Mouse (Mus musculus) kidney, postnatal 36 days (tissue): ENCODE measurements around the gene Tmem268.

Experiments
- DNase-seq, 2 experiments: peaks; one replicate each; pipeline ENCODE4 v3.0.0; 2021 to 2022; ENCODE audit warnings: mixed read lengths in 2 of 2

Tmem268 gene

DNA sequence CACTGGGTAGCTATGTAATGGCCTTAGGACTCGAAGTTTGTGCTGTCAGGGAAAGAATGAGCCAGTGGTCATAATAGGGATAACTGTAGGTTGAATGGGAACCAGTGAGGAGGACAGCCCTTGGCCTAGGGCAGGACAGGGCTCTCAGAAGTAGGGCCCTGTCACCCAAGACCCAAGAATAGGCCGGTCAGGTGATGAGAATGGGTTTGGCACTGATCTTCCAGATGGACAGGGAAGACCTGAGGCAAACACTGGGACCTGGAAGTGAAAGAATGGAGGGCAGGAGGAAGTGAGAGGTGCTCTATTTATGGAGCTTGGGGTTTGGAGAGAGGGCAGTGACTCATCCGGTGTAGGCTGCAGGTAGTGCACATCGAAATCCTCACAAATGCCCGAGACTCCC is 1.9 kb upstream of the Tmem268 start:
- no peak for DNase-seq

DNA sequence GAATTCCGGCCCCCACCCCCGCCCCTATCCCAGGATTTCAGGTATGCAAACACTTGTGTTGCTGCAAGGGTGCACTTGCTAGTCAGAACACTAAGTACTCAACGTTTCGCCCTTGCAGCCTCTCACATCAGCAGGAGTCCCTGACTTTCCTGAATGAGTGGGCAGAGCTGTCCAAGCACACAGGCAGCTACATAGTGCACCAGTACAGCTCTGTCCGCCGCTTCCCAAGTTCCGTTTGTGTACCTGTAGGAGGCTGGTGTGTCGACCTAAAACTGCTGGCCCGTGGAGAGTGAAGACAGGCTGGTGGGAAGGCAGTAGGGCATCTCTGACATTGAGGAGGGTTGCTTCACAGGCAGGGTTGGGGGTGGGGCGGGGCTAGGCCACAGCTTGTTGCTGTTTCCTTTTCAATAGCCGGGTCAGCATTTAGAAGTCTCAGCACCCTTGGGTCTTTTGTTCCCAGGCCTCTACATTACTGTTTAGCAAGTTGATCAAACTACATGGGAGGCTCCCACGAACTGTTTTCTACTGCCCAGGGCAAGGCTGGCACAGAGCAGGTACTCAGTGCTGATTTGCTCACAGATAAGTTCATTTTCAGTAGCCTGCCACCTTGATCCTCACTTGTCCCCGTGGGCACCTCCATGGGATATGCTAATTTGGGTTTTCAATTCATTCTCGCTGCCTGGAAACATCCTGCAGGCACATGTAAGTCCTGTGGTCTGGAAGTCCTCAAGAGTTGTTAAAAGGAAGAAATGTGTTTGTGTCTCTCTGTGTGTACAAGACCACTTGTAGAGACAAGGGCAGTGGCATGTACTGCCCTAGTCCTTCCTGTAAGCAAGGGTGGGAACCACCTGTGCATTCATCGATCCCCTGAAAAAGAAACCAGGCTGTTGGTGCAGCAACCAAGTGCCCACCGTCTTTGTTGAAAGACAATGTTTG is 1.2 kb upstream of the Tmem268 start:
- peak; percentile 50 to 62 for DNase-seq

DNA sequence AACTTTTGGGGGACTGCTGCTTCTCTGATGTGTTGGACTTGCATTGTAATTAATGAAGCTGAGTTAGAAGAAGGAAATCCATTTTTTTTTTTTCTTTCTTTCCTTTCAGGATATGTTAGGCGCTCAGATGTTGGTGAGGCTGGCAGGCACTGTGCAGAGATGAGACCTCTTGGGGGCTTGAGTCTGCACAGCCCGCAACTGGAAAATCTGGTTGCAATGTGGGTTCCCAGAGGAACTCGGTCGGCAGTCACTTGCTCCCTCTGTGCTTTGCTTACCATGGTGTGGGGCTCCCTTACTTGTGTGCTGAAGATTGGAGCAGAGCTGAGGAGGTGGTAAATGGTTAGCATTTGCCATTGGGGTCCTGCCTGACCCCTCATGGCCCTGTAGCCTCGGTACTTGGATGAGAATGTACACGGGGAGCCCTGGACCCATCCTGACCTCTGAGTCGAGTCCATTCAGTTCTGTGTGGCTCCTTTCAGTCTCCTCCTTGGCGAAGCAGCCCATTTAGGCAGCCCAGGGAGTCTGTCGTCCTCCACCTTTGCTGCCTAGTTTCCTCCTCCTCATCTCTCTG is 631 bp downstream of the Tmem268 start:
- DNase-seq, result no peak

DNA sequence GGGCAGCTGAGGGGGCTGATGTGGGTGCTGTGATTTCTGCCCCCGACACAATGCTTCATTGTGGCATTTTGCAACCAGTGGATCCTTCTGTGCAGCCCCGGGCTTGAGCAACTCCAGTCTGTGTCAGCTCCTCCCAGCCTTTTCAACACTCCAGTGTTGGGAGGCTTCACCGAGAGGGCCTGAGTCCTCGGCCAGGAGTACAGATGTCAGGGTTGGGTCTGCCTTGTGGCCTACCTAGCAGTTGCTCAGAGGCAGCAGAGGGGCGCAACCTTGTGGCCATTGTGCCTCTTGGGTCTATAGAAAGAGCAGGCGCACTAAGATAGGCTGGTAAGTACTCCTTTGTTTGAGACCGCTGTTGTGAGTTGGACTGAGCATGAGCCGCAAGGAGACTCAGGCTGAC is 1.5 kb downstream of the Tmem268 start:
- DNase-seq, result no peak

DNA sequence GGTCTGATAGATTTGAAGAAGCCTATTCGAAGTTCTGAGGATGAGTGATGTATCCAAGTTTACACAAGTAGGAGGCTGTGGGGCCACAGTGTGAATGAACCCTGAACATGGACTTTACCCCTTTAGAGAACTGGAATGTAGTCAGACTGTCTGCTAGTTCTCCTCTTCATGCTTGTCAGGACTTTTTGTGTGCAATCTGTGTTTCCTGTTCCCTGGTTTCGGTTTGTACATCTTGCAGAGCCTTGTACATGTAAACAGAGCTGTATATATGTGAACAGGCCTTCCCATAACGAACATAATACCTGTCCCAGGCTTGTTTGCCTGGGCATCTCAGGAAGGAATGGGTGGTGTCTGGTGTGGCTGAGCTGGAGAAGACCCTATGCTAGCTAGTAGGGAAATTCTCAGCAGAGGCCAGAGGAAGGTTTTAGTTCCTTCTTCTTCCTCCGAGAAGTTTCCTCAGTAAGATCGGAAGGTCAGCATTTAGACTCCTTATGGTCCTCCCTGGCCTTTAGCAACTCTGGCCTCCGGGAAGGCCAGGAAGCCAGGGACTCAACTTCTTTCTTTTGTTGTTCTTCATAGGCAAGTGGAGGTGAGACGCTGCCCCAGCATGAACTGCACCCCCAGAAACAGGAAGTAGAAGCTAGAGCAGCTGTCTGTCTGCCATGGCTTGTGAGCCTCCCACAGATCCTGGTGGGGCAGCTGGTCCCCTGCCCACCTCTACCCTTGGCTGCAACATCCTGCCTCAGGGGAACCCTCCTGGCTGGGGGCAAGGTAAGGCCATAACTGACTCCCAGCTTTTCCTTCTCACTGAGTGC is 3.5 kb downstream of the Tmem268 start:
- DNase-seq, result peak; percentile 47 to 75

DNA sequence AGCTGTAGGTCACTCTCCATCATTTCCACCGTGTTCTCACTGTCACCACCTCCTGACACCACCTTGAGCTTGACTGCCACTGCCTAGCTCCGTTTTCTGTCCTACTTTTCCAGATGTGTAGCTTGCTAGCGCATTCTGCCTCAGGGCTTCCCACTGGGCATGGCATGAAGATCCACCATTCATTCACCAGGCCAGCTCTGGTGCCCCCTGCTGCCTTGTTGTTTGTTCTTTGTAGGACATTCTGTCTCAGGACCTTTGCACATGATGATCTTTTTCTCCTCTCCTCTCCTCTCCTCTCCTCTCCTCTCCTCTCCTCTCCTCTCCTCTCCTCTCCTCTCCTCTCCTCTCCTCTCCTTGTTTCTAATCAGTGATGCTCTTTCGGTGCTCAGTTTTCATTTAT is 4.2 kb downstream of the Tmem268 start:
- no peak for DNase-seq

DNA sequence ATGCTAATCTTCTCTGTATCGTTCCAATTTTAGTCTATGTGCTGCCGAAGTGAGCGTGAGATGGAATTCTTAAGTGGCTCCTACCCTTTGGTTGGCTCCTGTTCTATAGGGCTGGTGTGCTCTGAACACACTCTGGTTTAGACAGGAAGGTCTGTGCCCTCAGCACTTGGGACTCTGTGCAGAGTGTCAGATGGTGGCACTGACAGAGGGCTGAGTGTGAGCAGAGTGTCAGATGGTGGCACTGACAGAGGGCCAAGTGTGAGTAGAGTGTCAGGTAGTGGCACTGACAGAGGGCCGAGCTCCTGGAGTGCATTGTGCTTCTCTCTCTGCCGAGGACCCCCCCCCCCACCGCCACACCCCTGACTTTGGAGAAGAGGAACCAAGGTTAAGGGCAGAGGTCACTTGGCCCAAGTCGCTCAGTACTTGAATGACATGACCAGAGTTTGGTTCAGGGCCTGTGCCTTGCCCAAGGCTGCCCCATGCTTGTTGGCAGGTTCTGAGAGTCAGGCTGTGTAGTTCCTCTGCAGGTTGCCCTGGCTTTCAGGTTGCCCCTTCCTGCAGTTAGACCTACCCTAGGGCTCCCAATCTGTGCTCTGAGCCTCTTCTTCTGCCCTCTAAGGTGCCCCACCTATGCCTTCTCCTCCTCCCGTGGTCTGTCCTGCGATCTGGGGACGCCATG is 9.3 kb downstream of the Tmem268 start:
- DNase-seq, result no peak

DNA sequence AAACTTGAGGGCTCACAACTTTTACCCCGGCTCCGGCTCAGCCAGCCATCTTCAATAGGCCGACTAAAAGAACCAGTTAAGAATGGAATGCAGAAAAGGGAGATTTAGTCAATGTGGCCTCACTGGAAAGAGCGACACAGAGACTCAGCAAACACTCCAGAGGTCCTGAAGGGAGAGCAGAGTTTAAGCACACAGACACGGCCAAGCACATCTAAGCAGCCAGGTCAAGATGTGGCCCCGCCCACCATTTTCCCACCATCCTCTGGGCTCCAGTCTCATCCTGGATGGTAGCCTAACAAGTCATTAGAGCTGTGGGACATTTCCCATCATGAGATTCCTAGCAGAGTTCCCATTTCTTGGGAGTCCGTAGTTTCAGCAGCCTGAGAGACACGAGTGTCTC is 10.7 kb downstream of the Tmem268 start:
- no peak for DNase-seq

DNA sequence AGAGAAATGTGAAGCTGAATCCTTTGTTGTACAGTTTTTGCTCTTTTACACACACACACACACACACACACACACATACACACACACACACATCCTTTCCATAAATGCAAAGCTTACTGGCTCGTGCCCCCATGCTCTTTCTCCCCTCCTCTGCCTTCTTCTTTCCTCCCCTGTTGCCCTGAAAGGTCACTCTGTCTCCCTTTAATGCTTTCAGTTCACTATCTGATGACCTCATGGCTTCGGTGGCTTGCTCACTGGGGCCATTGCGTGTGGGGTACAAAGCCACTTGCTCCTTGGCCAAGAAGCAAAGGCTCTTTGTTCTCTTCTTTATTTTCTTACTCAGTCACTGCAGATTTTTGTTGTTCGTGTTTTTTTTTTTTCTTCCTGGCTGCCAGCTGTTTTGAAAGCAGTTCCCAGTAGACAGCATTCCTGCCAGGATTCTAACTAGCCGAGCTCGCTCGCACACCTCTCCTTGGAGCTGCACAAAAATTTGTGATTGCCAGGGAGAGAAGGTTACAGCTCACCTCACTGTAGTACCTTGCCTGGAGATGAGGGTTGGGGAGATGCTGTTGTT is 11.7 kb downstream of the Tmem268 start:
- DNase-seq, result no peak

DNA sequence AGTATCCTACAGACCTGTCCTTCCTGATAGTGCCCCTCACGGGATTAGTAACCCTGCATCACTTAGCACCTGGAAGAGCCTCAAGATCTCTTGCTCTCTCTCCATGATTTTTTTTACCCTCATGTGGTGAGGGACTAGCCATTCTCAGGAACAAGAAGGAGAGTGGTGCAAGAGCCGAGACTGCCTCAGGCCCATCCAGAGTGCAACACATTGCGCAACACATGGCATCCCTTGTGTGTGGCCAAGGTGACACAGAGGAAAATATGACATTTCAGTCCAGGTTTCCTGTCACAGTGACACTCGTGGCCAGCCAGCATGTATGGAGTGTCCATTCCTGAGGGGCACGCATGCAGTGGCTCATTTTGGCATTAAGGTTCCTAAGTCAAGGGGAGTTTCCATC is 14.0 kb downstream of the Tmem268 start:
- no peak for DNase-seq

DNA sequence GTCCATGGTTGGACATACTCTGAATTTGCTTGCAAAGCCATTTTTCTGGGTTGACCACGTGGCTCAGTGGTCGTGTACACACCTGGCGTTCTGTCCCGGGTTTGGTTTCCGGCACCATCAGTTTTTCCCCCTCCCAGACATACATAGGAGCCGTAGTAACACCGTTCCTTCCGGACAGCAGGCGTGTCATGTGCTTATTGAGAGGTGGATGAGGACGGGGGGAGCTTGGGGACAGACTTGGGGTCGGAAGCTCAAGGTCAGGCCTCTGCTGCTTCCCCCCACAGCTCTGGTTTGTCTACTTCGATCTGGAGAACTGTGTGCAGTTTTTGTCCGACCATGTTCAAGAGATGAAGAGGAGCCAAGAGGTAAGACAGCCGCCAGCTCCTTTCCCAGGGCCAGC is 21.1 kb downstream of the Tmem268 start:
- no peak for DNase-seq

DNA sequence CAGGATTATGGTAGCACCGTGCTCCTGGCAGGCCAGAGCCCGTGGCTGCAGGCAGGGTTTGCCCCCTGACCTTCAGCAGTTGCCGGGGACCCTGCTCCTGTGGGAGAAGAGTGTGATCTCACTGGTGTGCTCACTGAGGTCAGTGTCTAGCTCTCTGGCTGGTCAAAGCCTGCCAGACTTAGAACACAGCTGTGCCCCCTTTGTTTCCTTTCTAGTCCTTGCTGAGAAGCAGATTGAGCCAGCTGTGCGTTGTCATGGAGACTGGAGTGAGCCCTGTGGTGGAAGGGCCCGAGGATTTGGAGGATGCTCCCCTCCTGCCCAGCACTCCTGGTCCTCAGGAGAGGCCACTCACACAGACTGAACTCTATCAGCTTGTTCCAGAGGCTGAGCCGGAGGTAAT is 21.5 kb downstream of the Tmem268 start:
- DNase-seq, result no peak

DNA sequence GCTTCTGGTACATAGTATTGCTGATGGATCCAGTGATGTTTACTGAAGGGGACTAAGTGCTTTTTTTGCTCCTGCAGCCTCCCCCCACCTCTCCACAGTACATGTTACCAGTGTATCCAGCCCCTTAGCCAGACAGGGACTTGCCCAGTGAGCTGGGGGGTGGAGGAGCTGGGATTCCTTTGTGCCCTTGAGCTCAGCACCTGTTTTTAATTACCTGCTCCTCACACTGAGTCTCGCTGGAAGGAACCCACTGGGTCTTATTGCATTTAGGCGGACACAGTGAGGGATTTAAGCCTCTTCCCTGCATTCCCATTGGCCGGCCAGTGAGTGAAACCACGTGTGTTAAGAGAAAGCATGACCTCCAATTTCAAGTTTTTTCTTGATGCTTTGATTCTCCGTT is 24.0 kb downstream of the Tmem268 start:
- no peak for DNase-seq

DNA sequence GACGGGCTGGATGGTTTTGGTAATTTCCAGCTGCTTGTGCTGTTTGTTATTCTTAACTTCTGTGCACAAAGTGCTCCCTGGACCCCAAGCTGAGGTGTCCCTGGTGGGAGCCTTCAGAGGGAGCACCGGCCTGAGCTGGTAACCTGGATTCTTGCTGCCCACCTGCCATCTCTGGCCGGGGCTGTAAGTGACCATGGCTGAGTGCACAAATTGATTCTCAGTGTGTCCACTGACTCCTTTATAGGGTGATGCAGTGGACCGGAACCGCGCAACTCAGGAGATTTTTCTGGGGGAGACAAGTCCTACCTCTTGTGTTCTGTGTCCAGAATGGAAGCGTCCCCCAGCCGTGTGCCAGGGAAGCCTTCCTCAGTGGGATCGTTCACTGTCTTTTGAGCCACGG is 26.6 kb downstream of the Tmem268 start:
- DNase-seq, result no peak

DNA sequence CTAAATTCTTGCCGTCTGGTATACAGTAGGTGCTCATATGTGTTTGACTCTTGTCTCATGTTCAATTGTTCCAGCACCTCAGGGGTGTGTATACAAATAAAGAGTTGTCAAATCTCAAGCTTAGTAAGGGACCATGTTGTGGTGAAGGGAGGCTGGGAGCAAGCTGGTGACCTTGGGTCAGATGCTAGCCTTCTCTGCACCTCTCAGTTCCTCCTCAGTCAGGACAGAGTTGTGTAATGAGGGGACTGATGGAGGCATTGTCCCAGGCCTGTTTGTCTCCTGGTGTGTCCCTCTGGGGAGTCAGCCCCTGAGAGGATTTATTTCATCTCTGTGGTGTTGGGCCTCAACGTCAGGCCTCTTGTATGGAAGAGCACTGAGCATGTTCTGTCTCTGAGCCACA is 27.7 kb downstream of the Tmem268 start:
- DNase-seq, result no peak

DNA sequence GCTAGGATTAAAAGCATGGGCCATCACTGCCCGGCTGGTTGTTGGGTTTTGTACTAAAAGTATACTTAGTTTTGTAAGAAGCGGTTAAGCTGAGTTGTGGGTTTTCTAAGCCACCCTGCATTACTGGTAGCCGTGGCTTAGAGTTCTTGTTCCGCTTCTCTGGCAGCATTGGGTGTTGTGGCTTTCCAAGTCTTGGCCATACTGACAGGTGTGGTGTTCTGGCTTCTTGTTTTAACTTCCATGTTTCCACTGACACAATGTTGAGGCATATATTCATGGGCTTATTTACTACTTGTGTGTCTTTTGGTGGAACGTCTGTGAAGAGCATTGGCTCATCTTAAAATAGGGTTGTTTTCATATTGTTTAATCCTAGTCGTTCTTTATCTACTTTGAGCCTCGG is 31.4 kb downstream of the Tmem268 start:
- no peak for DNase-seq

DNA sequence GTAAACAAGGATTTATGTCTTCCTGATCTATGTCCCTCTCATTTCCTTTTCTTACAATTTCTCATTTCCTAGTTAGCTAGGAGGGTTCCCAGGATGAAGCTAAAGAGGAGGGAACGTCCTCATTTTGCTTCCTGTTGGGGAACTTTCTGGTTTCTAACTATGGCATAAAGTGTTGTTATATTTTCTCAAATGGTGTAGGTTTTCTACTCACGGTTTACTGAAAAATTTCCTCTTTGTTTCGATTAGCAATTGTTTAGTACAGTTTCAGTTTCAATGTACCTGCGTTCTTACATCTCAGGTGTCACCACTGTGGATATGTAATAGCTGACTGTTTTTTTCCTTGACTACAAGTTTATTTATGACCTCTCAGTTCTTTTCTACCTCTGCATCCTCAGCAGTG is 32.0 kb downstream of the Tmem268 start:
- DNase-seq, result no peak

DNA sequence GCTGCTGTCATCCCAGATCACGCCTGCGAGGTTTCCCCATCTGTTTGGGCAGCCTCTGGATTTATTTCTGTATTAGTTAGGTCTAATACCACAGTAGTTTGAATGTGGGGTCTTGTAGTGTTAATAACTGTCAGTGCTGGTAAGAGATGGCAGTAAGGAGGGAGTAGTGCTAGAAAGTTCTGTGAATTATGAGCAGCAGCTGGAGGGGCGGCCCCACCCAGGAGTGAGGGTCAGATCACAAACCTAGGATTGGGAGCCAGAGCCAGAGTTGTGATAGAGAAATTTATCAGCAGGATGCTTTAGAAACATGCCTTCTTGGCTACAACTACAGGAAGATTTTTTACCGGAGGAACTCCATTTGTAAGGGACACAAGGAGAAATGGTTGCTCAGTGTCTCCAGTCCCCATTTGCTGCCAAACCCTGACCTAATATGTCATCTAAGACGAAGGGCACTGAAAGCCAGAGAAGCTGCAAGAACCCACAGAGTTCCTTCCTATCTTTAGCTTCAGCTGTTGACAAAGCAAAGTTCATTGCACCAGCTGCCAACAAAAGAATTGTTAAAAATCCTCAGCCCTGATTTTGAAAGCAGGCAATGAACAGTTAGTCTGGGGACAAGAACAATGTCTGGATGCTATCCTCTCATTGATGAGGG is 36.0 kb downstream of the Tmem268 start:
- peak in 1 of 2 experiments; percentile 12 for DNase-seq

DNA sequence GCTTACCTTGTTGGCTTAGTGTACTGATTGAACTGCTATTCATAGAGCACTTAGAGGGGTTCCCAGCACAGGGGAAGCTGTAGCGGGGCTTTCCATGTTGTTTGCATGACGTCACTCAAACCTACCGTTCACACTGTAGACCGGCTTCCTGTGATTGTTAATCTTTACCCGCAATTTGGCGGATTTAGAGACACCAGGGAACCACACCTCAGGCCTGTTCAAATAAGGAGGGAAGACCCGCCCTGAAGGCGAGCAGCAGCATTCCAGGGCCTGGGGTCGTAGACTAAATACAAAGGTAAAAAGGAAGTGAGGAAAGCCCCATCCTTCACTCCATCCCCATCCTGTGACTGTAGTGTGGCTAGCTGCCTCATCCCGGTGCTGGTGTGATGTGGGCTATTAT is 36.7 kb downstream of the Tmem268 start:
- no peak for DNase-seq

DNA sequence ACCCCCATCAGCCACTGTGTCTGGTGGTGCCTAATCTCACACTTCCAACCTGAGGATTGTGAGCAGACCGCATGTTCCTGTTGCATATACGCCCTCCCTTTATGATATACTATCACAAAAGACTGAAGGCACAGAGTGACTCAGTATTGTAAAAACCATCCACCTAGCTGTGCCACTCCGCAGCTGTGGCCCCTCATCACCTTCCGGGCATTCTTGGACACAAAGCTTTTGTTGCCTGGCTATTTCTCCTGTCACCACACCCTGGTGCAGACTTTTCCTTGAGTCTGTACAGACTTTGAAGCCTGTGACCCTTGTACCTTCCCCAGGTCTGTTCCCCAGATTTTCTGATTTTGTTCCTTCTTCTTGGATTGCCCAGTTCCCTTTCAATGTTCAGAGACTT is 37.4 kb downstream of the Tmem268 start:
- DNase-seq, result no peak

DNA sequence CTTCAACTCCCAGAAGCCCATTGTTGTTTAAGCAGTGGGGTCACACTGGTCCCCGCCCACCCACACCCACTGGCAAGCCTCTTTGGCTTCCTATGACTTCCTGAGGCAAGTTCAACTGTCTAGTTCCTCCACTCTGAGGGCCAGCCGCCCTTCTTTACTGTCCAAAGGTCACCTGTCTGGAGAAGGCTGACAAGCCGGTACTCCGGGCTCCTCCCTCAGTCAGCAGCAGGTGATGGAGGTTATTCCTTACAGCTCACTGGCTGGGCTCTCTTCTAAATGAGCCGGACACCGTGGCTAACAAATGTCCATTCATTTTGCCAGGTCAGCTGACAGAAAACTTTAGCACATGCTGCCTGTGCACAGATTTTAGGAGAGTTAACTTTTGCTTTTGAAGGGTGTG is 42.2 kb downstream of the Tmem268 start:
- peak; percentile 61 to 68 for DNase-seq

DNA sequence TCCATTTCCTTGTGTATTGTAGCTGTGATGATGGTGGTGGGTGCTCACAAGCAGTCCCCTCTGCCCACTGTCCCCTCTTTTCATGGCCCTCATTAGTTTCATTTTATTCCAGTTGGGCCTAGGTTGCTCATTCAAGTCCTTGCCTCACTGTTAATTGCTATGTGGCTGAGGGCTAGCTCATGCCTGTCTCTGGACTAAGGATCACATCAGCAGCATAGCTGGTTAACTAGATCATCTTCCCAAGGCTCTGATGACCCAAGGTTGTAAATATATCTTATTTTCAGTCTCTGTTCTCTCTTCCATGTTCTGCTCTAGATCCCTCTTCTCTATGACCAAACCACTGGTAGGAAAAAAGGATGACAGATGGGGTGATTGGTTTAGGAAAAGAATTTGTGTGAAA is 42.7 kb downstream of the Tmem268 start:
- DNase-seq, result no peak
